Mouse (Mus musculus): ENCODE measurements at regions not wholly inside any gene's neighbourhood (a gene's known extent, or its start where the extent isn't known, plus 50 kb on each side); places are given as distances from the start of the nearest gene placed in this dataset.

DNA sequence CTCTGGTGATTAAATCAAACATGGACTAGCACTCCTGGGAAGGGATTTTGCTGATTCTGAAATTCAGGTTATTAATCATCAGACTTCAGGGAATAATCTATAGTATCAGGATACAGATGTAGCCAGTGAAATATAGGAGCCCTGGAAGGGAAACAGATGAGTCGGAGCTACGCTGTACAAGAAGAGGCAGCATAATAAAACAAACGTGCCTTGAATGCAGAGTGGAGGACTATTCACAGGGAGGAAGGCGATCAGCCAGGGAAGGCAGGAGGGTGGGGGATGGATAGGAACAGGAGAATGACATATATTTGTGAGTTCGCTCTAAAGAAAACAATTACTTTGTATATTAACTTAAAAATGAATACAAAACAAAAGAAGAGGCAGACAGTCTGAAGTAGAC, 286.6 kb upstream of the Got2 start:
- H3K27me3 ChIP-seq (ENCODE audit: control insufficient read depth, insufficient read depth, low read length): no peaks in the 10 kb centered on the region
- ATAC-seq (ENCODE audit: low FRiP score) (no peak), DNase-seq (ENCODE audit: low spot score, missing footprints) (no peak)
- H3K4me3 ChIP-seq (ENCODE audit: low read depth, low read length): no peak overlapping the region
- H3K27ac ChIP-seq (ENCODE audit: low read depth, low read length): no peak overlapping the region
- H3K36me3 ChIP-seq (ENCODE audit: control insufficient read depth, insufficient read depth, low read length): no peaks in the 10 kb centered on the region
- H3K9me3 ChIP-seq (ENCODE audit: control insufficient read depth, low read length): no peaks in the 10 kb centered on the region
- H3K4me1 ChIP-seq (ENCODE audit: control insufficient read depth, insufficient read depth, low read length): no peaks in the 10 kb centered on the region
- 74% methylated on average over 5 of the region's 5 CpGs for WGBS
- no peak overlapping the region for H3K4me2 ChIP-seq
- no peak overlapping the region for H3K9ac ChIP-seq (ENCODE audit: low read length)

DNA sequence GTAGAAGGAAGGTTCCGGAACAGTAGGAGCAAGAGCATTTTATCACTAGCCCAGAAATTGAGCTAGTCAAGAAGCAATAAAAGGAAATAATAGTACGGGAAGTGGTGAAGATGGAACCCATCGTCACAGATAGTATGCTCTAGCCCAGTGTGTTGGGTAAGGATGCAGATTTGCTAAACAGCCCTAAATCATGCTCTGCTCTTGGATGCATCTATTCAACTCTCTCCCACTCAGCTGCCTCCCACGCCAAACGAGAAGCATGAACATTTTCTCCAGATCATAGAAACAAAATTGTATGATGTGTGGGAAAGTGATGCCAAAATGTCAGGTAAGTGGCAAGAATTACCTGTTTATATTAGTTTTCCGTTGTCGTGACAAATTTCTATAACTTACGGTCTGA, 276.6 kb upstream of the Got2 start:
- Histone ChIP-seq H3K4me2 (no peak overlapping the region), H3K4me3 (ENCODE audit: low read depth, low read length) (no peak overlapping the region), H3K9me3 (ENCODE audit: control insufficient read depth, low read length) (no peaks in the 10 kb centered on the region), H3K36me3 (ENCODE audit: control insufficient read depth, insufficient read depth, low read length) (no peaks in the 10 kb centered on the region), H3K4me1 (ENCODE audit: control insufficient read depth, insufficient read depth, low read length) (no peaks in the 10 kb centered on the region), H3K9ac (ENCODE audit: low read length) (no peak overlapping the region), H3K27me3 (ENCODE audit: control insufficient read depth, insufficient read depth, low read length) (no peaks in the 10 kb centered on the region), H3K27ac (ENCODE audit: low read depth, low read length) (no peak overlapping the region)
- WGBS: 95% methylated on average over 8 of the region's 8 CpGs
- DNase-seq (ENCODE audit: low spot score, missing footprints) (no peak), ATAC-seq (ENCODE audit: low FRiP score) (no peak)

DNA sequence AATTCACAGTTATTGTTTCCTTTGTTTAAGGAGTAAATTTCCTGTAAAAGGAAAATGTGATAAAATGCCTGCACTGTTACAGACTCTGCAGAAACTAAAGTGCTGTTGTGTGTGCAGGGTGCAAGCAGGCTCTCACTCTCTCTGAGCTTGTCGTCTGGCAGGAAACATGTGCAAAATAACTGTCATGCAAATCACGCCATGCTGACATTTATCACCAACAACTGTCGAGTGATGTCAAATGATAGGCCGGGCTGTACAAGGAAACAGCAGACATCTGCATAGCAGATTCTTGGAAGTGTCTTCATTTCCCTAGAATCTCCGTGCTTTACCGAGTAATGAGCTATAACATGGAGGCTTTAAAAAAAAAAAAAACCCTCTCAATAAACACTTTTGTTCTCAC, 271.6 kb upstream of the Got2 start:
- no peak for DNase-seq (ENCODE audit: low spot score, missing footprints)
- Histone ChIP-seq H3K4me3 (ENCODE audit: low read depth, low read length) (no peak overlapping the region), H3K9ac (ENCODE audit: low read length) (no peak overlapping the region), H3K9me3 (ENCODE audit: control insufficient read depth, low read length) (no peaks in the 10 kb centered on the region), H3K36me3 (ENCODE audit: control insufficient read depth, insufficient read depth, low read length) (no peaks in the 10 kb centered on the region), H3K4me1 (ENCODE audit: control insufficient read depth, insufficient read depth, low read length) (no peaks in the 10 kb centered on the region), H3K27ac (ENCODE audit: low read depth, low read length) (no peak overlapping the region), H3K4me2 (no peak overlapping the region), H3K27me3 (ENCODE audit: control insufficient read depth, insufficient read depth, low read length) (no peaks in the 10 kb centered on the region)
- ATAC-seq (ENCODE audit: low FRiP score): no peak
- WGBS: 83% methylated on average over 6 of the region's 6 CpGs

- H3K9me3 ChIP-seq (ENCODE audit: control insufficient read depth, low read length): no peaks in the 10 kb centered on the region
- no peak overlapping the region for H3K27ac ChIP-seq (ENCODE audit: low read depth, low read length)
- DNase-seq (ENCODE audit: low spot score, missing footprints): peak; percentile 91
- no peak overlapping the region for H3K9ac ChIP-seq (ENCODE audit: low read length)
- no peaks in the 10 kb centered on the region for H3K4me1 ChIP-seq (ENCODE audit: control insufficient read depth, insufficient read depth, low read length)
- no peak overlapping the region for H3K4me3 ChIP-seq (ENCODE audit: low read depth, low read length)
- no peaks in the 10 kb centered on the region for H3K36me3 ChIP-seq (ENCODE audit: control insufficient read depth, insufficient read depth, low read length)
- ATAC-seq (ENCODE audit: low FRiP score): peak; percentile 61; the same call in 1 of the 2 replicates
- 43% methylated on average over 12 of the region's 12 CpGs for WGBS
- H3K4me2 ChIP-seq: no peak overlapping the region
- no peaks in the 10 kb centered on the region for H3K27me3 ChIP-seq (ENCODE audit: control insufficient read depth, insufficient read depth, low read length)
Measured at GRCm38 (mm10) chr8:96152496-96153250, 264.3 kb upstream of the Got2 start.

- no peak overlapping the region for H3K27ac ChIP-seq (ENCODE audit: low read depth, low read length)
- H3K4me1 ChIP-seq (ENCODE audit: control insufficient read depth, insufficient read depth, low read length): no peaks in the 10 kb centered on the region
- H3K27me3 ChIP-seq (ENCODE audit: control insufficient read depth, insufficient read depth, low read length): no peaks in the 10 kb centered on the region
- no peak overlapping the region for H3K9ac ChIP-seq (ENCODE audit: low read length)
- no peak for DNase-seq (ENCODE audit: low spot score, missing footprints)
- 92% methylated on average over 10 of the region's 10 CpGs for WGBS
- H3K9me3 ChIP-seq (ENCODE audit: control insufficient read depth, low read length): no peaks in the 10 kb centered on the region
- H3K36me3 ChIP-seq (ENCODE audit: control insufficient read depth, insufficient read depth, low read length): no peaks in the 10 kb centered on the region
- H3K4me2 ChIP-seq: no peak overlapping the region
- no peak for ATAC-seq (ENCODE audit: low FRiP score)
- H3K4me3 ChIP-seq (ENCODE audit: low read depth, low read length): no peak overlapping the region
Measured at GRCm38 (mm10) chr8:96152056-96152455, 263.7 kb upstream of the Got2 start.

DNA sequence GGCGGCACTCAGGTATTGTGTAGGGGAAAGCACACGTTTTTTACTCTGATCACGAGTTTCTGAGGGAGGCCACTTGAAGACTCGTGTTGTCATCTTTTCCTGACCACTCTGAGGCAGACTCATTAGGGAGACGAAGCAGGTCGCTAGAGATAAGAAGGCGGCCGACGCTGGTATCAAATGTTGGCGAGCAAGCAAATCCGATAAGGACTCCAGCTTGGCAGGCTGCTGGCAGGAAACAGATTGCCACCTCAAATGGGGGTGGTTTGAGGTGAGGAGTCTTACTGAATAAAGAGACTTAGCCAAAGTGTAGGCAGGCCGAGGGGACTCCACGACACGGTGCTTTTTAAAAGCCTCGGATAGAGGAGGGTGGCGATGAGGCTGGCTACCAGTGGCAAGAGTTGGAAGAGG, 262.7 kb upstream of the Got2 start:
- no peak overlapping the region for H3K27ac ChIP-seq (ENCODE audit: low read depth, low read length)
- ATAC-seq (ENCODE audit: low FRiP score): no peak

DNA sequence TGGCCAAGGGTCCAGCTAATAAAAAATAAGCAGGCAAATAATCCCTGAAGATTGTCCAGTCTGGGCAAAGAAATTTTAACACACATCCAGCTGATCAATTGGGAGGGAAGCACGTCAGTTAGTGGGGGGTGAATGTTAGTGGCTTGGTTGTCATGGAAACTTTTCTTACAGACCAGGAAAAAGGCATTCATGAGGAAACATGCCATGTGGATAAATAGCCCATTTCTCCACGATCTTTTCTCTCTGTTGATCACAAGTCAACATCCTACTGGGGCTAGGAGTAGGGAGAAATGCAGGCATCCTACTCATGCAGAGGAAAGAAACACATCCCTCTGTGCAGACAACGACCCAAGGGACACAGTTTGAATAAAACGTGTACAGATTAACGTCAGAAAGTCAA, 243.8 kb upstream of the Got2 start:
- Histone ChIP-seq H3K9ac (ENCODE audit: low read length) (no peak overlapping the region), H3K9me3 (ENCODE audit: control insufficient read depth, low read length) (no peaks in the 10 kb centered on the region), H3K27ac (ENCODE audit: low read depth, low read length) (no peak overlapping the region), H3K4me1 (ENCODE audit: control insufficient read depth, insufficient read depth, low read length) (0 out of 2 replicates have a peak, but pooled peaks cover 3% of the 10 kb centered on the region), H3K36me3 (ENCODE audit: control insufficient read depth, insufficient read depth, low read length) (no peaks in the 10 kb centered on the region), H3K4me3 (ENCODE audit: low read depth, low read length) (no peak overlapping the region), H3K27me3 (ENCODE audit: control insufficient read depth, insufficient read depth, low read length) (no peaks in the 10 kb centered on the region), H3K4me2 (no peak overlapping the region)
- WGBS: 32% methylated on average over 5 of the region's 5 CpGs
- DNase-seq (ENCODE audit: low spot score, missing footprints) (peak; percentile 84), ATAC-seq (ENCODE audit: low FRiP score) (peak; percentile 63)

More for the DNA sequence above, 262.7 kb upstream of the Got2 start:
- Histone ChIP-seq H3K4me2 (no peak overlapping the region), H3K36me3 (ENCODE audit: control insufficient read depth, insufficient read depth, low read length) (no peaks in the 10 kb centered on the region), H3K27me3 (ENCODE audit: control insufficient read depth, insufficient read depth, low read length) (no peaks in the 10 kb centered on the region), H3K9ac (ENCODE audit: low read length) (no peak overlapping the region), H3K9me3 (ENCODE audit: control insufficient read depth, low read length) (no peaks in the 10 kb centered on the region), H3K4me1 (ENCODE audit: control insufficient read depth, insufficient read depth, low read length) (no peaks in the 10 kb centered on the region), H3K4me3 (ENCODE audit: low read depth, low read length) (no peak overlapping the region)
- no peak for DNase-seq (ENCODE audit: low spot score, missing footprints)
- 83% methylated on average over 16 of the region's 16 CpGs for WGBS

DNA sequence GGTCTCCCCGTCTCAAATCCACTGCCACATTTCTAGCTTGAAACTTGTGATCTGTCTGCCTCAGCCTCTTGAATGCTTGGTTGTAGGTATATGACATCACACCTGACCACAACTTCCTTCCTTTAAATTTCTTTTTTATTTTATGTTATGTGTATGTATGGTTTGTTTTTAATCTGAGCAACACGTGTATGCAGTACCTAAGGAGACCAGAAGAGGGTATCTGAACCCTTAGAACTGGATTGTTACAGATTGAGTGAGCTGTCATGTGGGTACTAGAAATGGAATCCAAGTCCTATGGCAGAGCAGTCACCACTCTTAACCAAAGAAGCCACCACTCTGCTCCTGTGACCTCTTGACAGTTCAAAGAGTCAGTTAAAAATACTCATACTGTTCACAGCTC, 240.0 kb upstream of the Got2 start:
- DNase-seq (ENCODE audit: low spot score, missing footprints): no peak
- no peaks in the 10 kb centered on the region for H3K36me3 ChIP-seq (ENCODE audit: control insufficient read depth, insufficient read depth, low read length)

GRCm38 (mm10) chr8:96100817-96101216, 212.5 kb upstream of the Got2 start:
- no peak overlapping the region for H3K4me2 ChIP-seq
- peak; percentile 54 for ATAC-seq (ENCODE audit: low FRiP score)
- no peaks in the 10 kb centered on the region for H3K27me3 ChIP-seq (ENCODE audit: control insufficient read depth, insufficient read depth, low read length)
- WGBS: 67% methylated on average over 5 of the region's 5 CpGs
- DNase-seq (ENCODE audit: low spot score, missing footprints): no peak
- H3K27ac ChIP-seq (ENCODE audit: low read depth, low read length): no peak overlapping the region
- no peaks in the 10 kb centered on the region for H3K36me3 ChIP-seq (ENCODE audit: control insufficient read depth, insufficient read depth, low read length)
- no peaks in the 10 kb centered on the region for H3K4me1 ChIP-seq (ENCODE audit: control insufficient read depth, insufficient read depth, low read length)
- H3K4me3 ChIP-seq (ENCODE audit: low read depth, low read length): no peak overlapping the region
- no peak overlapping the region for H3K9ac ChIP-seq (ENCODE audit: low read length)
- H3K9me3 ChIP-seq (ENCODE audit: control insufficient read depth, low read length): no peaks in the 10 kb centered on the region

More for the DNA sequence above, 240.0 kb upstream of the Got2 start:
- no peaks in the 10 kb centered on the region; the same call in 1 of the 2 replicates for H3K9me3 ChIP-seq (ENCODE audit: control insufficient read depth, low read length)
- H3K9ac ChIP-seq (ENCODE audit: low read length): no peak overlapping the region
- 0 out of 2 replicates have a peak, but pooled peaks cover 3% of the 10 kb centered on the region for H3K4me1 ChIP-seq (ENCODE audit: control insufficient read depth, insufficient read depth, low read length)
- no peak overlapping the region for H3K4me2 ChIP-seq
- no peak for ATAC-seq (ENCODE audit: low FRiP score)
- 78% methylated on average over 2 of the region's 2 CpGs for WGBS
- no peak overlapping the region for H3K4me3 ChIP-seq (ENCODE audit: low read depth, low read length)
- H3K27me3 ChIP-seq (ENCODE audit: control insufficient read depth, insufficient read depth, low read length): no peaks in the 10 kb centered on the region
- H3K27ac ChIP-seq (ENCODE audit: low read depth, low read length): no peak overlapping the region

All from midbrain, embryonic 11.5 days (tissue).